Mouse (Mus musculus) cortical plate, adult 2 months (tissue): ENCODE data around the gene Ccr9. TPM values are rescaled to one million over a fixed set of nuclear protein-coding genes. Genes with fewer than 3 reads are reported as not detected.
"Not testable (repeated sequence)": the region's sequence is repeated elsewhere in the genome, so short reads cannot be mapped to it uniquely, and the experiment has no call there.

Experiments used
- H3K27ac ChIP-seq: fragments of 200-500 bp; 2 replicates; pipeline ENCODE4 v1.5.1; 2012; ENCODE audit warnings: low read length, control low read depth, inconsistent platforms; ENCODE audit not compliant: insufficient read depth
- H3K4me1 ChIP-seq: fragments of 200-500 bp; 2 replicates; pipeline ENCODE4 v1.6.1; 2011; ENCODE audit warnings: low read length; ENCODE audit not compliant: control insufficient read depth, insufficient read depth
- H3K4me3 ChIP-seq: fragments of 200-500 bp; 2 replicates; pipeline ENCODE4 v1.5.1; 2011; ENCODE audit warnings: mild to moderate bottlenecking, low read length, control low read depth; ENCODE audit not compliant: insufficient read depth
- CTCF ChIP-seq: fragments of 200-500 bp; IDR thresholded peaks from 2 replicates; pipeline ENCODE4 v1.5.1; 2011; ENCODE audit warnings: mild to moderate bottlenecking, control low read depth, low read length; ENCODE audit not compliant: insufficient read depth; ENCODE audit errors: extremely low read depth
- POLR2A ChIP-seq: fragments of 200-500 bp; IDR thresholded peaks from 2 replicates; pipeline ENCODE4 v1.6.1; 2011; ENCODE audit warnings: mild to moderate bottlenecking, low read length, control low read depth; ENCODE audit not compliant: insufficient read depth; ENCODE audit errors: extremely low read depth
- polyA plus RNA-seq: library from polyadenylated mRNA; depleted of rRNA; stranded (reverse); fragments of >200 nt; gene quantifications from 2 replicates; pipeline ENCODE4 v1.2.3, GENCODE M21; 2012

Gene Ccr9
- polyA plus RNA-seq, 1 experiment: 0.17 TPM

DNA sequence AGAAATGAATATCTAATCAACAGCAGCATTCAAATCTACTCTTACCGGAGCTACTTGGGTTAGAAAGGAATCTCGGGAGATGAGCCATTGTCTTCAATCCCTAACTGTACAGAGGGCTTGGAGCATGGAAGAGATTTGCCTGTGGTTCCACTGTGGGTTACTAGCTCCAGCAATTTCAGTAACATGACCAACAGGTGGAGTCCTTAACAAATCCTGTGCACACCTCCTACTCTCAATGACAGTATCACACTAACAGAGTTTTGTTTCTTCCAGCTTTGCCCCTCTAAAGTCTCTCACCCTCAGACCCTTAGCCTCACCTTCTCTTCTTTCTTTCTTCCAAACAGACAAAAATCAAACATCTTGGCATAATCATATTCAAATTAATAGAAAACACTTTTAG is 34.9 kb downstream of the Ccr9 start:
- no peak overlapping the region for H3K27ac ChIP-seq
- no peak for TF ChIP-seq CTCF
- TF ChIP-seq POLR2A: no peak
- H3K4me3 ChIP-seq: no peak overlapping the region
- peaks cover 4% of the 10 kb centered on the region for H3K4me1 ChIP-seq

GRCm38 (mm10) chr9:123716301-123716700 is 38.1 kb downstream of the Ccr9 start:
- H3K27ac ChIP-seq: no peak overlapping the region
- no peak for TF ChIP-seq CTCF
- TF ChIP-seq POLR2A: no peak
- peaks cover 4% of the 10 kb centered on the region for H3K4me1 ChIP-seq
- peak overlapping the region; percentile 54; the same call in 1 of the 2 replicates for H3K4me3 ChIP-seq

DNA sequence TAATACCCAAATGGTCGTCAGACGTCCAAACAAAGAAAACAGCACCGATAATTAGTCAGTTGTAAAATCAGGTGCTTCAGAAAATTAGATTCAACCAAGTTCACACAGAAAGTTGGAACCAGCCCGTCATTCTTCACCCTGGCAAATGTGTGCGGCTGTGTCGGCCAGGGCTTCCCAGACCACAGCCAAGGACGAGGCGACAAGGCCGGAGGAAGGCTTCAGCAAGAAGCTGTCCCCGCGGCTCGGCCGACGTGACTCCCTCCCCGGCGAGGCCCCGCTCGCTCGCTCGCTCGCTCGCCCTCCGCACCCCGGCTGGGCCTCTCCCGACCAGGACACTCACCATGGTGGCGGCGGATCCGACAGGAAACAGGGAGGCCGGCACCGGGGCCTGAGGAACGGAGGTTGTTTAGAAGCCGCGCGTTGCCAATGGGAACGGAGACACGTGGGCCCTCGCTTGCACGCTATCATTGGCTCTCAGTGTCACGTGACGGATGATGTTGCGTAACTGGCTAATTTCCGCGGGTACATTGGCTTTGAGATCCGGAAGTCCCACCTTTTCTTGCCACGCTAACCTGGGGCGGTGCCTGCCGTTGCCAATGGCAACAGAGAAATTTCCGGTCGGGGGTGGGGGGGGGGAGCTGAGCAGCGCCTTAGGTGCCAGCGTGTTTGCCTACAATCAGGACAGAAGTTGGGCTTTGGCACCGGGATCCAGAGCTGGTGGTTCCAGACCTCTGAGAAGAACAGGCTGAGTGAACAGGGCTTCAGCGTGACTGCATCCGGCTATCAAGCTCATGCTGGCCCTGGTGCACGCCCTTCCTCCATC is 39.2 kb downstream of the Ccr9 start, which contains the start of gene Lztfl1:
TSS of gene Lztfl1 (minus strand) at position 512 of the 823 bp plus-strand sequence.
- peak within 1 kb of the TSS; percentile 54 for H3K4me3 ChIP-seq

GRCm38 (mm10) chr9:123722737-123723493 is 44.7 kb downstream of the Ccr9 start:
- Histone ChIP-seq H3K4me1 (no peaks in the 10 kb centered on the region), H3K4me3 (no peak overlapping the region), H3K27ac (no peak overlapping the region)
- TF ChIP-seq CTCF: no peak
- TF ChIP-seq POLR2A: no peak

More for the DNA sequence above, 39.2 kb downstream of the Ccr9 start, which contains the start of gene Lztfl1:
- peak; percentile 57 for TF ChIP-seq POLR2A
- no peak for TF ChIP-seq CTCF
- no peak within 1 kb of the TSS for H3K27ac ChIP-seq
- peaks cover 4% of the 10 kb centered on the region for H3K4me1 ChIP-seq

- no peaks in the 10 kb centered on the region for H3K4me1 ChIP-seq
- TF ChIP-seq POLR2A (no peak), CTCF (no peak)
- no peak overlapping the region for H3K4me3 ChIP-seq
- H3K27ac ChIP-seq: no peak overlapping the region
Observed at GRCm38 (mm10) chr9:123731271-123731670, 53.0 kb downstream of the Ccr9 start.

- Histone ChIP-seq H3K27ac (no peak overlapping the region), H3K4me3 (no peak overlapping the region), H3K4me1 (no peaks in the 10 kb centered on the region)
- TF ChIP-seq POLR2A: no peak
- no peak for TF ChIP-seq CTCF
Observed at GRCm38 (mm10) chr9:123734133-123734532, 55.9 kb downstream of the Ccr9 start.

- Histone ChIP-seq H3K4me3 (no peak overlapping the region), H3K27ac (no peak overlapping the region), H3K4me1 (no peaks in the 10 kb centered on the region)
- TF ChIP-seq CTCF: no peak
Observed at GRCm38 (mm10) chr9:123740799-123741198, 62.6 kb downstream of the Ccr9 start.

- not testable (repeated sequence) for H3K4me3 ChIP-seq, H3K4me1 ChIP-seq, H3K27ac ChIP-seq
Observed at GRCm38 (mm10) chr9:123749687-123750086, 71.4 kb downstream of the Ccr9 start.

DNA sequence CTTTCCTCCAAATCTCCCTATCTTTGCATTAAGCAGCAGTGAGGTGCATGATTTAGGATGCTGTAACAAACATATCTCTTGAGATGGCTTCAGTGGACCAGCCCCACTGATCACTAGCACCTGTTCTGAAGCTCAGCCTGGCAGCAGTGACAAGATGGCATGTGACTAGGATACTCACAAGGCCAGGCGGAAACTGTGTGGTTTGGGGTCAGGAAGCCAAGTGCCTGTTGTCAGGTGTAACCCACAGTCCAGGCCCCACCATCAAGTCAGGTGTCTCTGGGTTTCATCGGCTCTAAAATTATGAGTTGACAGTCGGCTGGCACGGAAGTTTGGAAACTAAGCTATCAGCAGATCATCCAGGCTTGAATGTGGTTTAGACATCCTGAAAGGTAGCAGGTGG is 76.1 kb downstream of the Ccr9 start:
- TF ChIP-seq POLR2A (no peak), CTCF (no peak)
- Histone ChIP-seq H3K4me1 (no peaks in the 10 kb centered on the region), H3K27ac (no peak overlapping the region), H3K4me3 (no peak overlapping the region)

- TF ChIP-seq POLR2A: no peak
- no peak for TF ChIP-seq CTCF
- no peaks in the 10 kb centered on the region for H3K4me1 ChIP-seq
- H3K27ac ChIP-seq: no peak overlapping the region
- H3K4me3 ChIP-seq: no peak overlapping the region
Observed at GRCm38 (mm10) chr9:123756752-123757151, 78.5 kb downstream of the Ccr9 start.
